Mouse (Mus musculus): ENCODE results near the gene Gdf9. TPM values are rescaled to one million over a fixed set of nuclear protein-coding genes. Genes with fewer than 3 reads are reported as not detected.
A peak's percentile ranks its signal among the peaks of the same experiment; 100 is the strongest.

Gdf9 gene
- polyA plus RNA-seq, 1 experiment: not detected

DNA sequence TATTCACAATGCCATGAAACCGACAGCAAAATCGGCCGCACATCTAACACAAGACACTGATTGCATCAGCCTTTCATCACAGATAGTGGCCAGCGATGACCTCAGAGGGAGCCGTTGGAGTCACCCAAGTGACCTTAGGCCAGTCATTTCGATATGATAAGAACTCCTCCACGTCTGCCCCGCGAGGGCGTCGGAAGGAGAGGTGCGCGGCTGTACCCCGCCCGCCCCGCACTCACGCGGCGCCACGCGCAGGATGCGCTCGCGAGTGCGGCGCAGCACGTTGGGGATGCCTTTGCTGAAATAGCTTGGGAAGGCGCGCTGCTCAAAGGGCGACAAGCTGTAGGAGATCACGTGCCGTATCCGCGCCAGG is 538 bp upstream of the Gdf9 start:
- H3K4me1 ChIP-seq (ENCODE audit: control insufficient read depth, insufficient read depth, insufficient read length, low read length): peaks cover 4% of the 10 kb centered on the region
- peak overlapping the region; percentile 85 for H3K4me3 ChIP-seq (ENCODE audit: insufficient read depth, low read depth, low read length)
- peak overlapping the region; percentile 96 for H3K27ac ChIP-seq (replicated peaks; ENCODE audit: low read depth, low read length)

DNA sequence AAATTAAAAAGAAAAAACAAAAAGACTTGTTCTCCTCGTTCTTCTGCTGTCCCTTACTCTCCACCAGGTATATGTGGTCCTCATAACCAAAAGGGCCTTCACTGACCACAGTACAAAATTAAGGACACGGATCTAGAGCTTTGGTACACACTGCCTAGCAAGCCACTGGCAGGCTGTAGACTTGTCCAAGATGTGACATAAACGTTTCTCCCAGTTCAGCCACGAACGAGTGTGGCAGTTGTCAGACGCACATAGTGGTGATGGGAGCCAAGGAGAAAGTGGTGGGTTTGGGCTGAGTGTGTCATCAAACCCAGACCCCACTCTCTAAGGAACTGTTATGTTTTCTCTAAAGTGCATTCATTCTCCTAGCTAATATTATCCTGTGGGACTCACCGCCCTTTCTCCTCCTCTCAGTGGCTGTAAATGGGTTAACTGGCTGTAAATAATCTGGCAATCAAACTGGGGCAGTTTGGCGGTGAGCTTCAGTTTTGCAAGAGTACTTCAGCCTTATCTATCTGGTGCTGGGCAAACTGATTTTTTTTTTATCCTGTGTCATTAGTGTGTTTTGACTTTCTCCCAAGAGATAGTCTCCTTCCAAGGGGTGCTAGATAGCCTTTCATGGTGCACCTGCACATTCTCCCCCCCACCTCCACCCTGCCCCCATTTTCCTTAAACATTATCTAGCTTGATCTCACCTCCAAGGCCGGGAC is 679 bp downstream of the Gdf9 start:
- peak overlapping the region; percentile 56 for H3K4me3 ChIP-seq (ENCODE audit: insufficient read depth, low read depth, low read length)
- H3K4me1 ChIP-seq (ENCODE audit: control insufficient read depth, insufficient read depth, insufficient read length, low read length): peaks cover 3% of the 10 kb centered on the region
- peak overlapping the region; percentile 70 for H3K27ac ChIP-seq (replicated peaks; ENCODE audit: low read depth, low read length)

DNA sequence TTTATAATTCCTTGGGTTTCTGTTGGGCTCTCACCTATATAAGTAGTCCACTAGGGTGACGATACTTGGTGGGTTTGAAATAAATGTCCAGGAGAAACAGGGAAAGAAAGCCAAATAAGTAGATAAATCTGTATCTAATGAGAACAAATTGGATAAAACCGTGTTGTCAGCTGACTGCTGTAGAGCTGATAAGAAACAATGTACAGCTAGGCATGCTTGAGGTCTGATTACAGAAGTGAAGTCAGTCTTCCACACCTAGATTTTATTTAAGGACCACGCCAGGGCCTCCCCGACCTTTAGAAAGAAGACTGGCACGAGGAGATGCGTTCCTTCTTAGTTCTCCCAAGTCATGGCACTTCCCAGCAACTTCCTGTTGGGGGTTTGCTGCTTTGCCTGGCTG is 2.2 kb downstream of the Gdf9 start:
- Histone ChIP-seq H3K4me1 (ENCODE audit: control insufficient read depth, insufficient read depth, insufficient read length, low read length) (peaks cover 3% of the 10 kb centered on the region), H3K27ac (replicated peaks; ENCODE audit: low read depth, low read length) (no peak overlapping the region), H3K4me3 (ENCODE audit: insufficient read depth, low read depth, low read length) (no peak overlapping the region)

DNA sequence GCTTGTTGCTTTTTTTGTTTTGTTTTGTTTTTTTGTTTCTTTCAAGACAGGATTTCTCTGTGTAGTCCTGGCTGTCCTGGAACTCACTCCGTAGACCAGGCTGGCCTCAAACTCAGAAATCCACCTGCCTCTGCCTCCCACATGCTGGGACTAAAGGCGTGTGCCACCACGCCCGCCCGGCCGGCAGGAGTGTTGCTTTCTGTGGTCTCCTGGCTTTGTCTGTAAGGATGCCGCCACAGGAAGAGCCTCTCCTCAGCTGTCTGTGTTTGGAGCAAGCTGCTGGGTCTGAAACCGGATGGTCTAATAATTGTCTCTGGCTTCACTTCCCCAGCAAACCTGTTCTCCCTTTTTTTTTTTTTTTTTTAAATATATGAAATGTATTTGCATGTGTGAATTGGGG is 4.7 kb downstream of the Gdf9 start:
- no peaks in the 10 kb centered on the region for H3K4me1 ChIP-seq (ENCODE audit: control insufficient read depth, insufficient read depth, insufficient read length, low read length)
- H3K4me3 ChIP-seq (ENCODE audit: insufficient read depth, low read depth, low read length): no peak overlapping the region
- no peak overlapping the region for H3K27ac ChIP-seq (replicated peaks; ENCODE audit: low read depth, low read length)

DNA sequence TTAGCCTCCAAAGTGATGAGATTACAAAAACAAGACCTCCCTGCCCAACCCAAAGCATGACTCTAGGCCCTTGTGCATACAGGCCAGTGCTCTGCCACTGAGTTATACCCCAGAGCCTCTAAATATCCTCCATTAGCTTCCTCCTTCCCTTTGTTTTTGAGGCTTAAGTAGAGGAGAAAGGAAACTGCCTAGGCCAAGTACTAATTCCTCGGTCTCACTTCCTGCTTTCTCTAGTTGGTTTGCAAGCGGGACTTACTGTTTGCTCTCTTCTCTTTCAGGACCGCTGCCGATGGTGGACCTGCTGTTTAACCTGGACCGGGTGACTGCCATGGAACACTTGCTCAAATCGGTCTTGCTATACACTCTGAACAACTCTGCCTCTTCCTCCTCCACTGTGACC is 5.5 kb downstream of the Gdf9 start:
- no peak overlapping the region for H3K4me3 ChIP-seq (ENCODE audit: insufficient read depth, low read depth, low read length)
- no peak overlapping the region; the same call in 1 of the 2 replicates for H3K27ac ChIP-seq (replicated peaks; ENCODE audit: low read depth, low read length)
- H3K4me1 ChIP-seq (ENCODE audit: control insufficient read depth, insufficient read depth, insufficient read length, low read length): no peaks in the 10 kb centered on the region

DNA sequence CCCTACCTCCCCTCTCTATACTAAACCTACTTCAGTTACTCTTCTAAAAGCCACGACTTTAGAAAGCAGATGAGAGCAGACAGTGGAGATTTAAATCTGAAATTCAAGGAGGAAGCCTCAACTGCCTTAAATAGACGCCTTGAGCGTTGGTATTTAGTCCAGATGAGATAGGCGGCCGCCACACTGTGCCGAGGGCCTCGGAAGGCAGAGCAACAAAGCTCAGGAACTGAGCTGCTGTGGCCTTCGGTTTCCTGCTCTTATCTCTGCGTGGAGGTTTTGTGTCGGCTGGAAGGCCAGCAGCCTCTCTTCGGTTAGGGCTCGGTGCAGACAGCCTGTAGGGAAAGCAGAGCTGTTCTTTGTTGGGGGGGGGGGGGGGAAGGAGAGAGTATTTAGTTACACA is 11.1 kb downstream of the Gdf9 start:
- Histone ChIP-seq H3K4me1 (ENCODE audit: control insufficient read depth, insufficient read depth, insufficient read length, low read length) (no peaks in the 10 kb centered on the region), H3K4me3 (ENCODE audit: insufficient read depth, low read depth, low read length) (no peak overlapping the region), H3K27ac (replicated peaks; ENCODE audit: low read depth, low read length) (no peak overlapping the region)

DNA sequence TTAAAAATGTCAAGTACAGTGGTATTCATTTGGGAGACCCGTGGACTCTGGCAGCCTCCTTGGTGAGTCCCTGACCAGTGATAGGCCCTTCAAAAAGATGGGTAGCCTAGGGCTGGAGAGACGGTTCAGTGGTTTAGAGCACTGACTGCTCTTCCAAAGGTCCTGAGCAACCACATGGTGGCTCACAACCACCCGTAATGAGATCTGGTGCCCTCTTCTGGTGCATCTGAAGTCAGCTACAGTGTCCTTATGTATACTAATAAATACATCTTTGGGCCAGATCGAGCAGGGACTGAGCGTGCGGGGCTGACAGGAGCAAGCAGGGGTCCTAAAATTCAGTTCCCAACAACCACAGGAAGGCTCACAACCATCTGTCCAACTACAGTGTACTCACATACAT is 13.0 kb downstream of the Gdf9 start:
- H3K4me3 ChIP-seq (ENCODE audit: insufficient read depth, low read depth, low read length): no peak overlapping the region
- no peaks in the 10 kb centered on the region for H3K4me1 ChIP-seq (ENCODE audit: control insufficient read depth, insufficient read depth, insufficient read length, low read length)

DNA sequence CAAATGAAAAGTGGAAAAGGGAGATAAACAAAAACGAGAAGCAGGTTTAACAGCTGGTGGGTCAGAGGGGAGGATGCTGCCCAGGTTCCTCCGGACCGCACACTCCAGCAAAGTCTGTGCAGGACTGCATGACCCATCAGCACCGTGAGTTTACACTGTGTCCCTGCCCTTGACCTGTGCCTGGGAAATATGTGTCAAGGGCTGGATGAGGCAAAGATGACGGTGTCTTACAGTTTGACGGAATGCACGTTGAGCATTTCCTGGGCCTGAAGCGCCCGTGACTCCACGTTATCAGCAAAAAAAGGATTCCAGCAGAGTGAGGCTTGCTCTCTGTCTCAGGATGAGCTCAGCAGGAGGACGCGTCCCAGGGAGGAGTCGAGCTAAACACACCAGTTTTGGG is 14.7 kb downstream of the Gdf9 start:
- H3K4me1 ChIP-seq (ENCODE audit: control insufficient read depth, insufficient read depth, insufficient read length, low read length): no peaks in the 10 kb centered on the region; the same call in none of the 2 replicates
- no peak overlapping the region for H3K27ac ChIP-seq (replicated peaks; ENCODE audit: low read depth, low read length)
- no peak overlapping the region for H3K4me3 ChIP-seq (ENCODE audit: insufficient read depth, low read depth, low read length)

More for the DNA sequence above, 13.0 kb downstream of the Gdf9 start:
- no peak overlapping the region for H3K27ac ChIP-seq (replicated peaks; ENCODE audit: low read depth, low read length)

DNA sequence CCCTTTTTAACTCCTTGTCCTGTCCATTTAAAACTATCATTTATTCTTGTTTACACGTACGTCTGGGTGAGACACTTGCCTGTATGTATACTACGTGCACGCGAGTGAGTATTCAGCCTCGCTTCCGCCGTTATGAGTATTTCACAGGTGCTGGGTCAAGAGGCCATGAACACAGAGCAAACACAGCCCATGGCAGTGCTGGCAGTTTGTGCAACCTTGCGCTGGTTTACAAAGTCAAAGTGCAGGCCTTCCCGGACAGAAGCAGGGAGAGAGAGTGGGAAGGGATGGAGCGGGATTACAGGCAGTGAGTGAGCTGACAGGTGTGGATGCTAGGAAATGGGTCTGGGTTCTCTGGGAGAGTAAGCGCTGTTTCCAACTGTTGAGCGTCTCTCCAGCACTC is 15.4 kb downstream of the Gdf9 start:
- Histone ChIP-seq H3K4me3 (ENCODE audit: insufficient read depth, low read depth, low read length) (no peak overlapping the region), H3K27ac (replicated peaks; ENCODE audit: low read depth, low read length) (no peak overlapping the region), H3K4me1 (ENCODE audit: control insufficient read depth, insufficient read depth, insufficient read length, low read length) (no peaks in the 10 kb centered on the region; the same call in none of the 2 replicates)

DNA sequence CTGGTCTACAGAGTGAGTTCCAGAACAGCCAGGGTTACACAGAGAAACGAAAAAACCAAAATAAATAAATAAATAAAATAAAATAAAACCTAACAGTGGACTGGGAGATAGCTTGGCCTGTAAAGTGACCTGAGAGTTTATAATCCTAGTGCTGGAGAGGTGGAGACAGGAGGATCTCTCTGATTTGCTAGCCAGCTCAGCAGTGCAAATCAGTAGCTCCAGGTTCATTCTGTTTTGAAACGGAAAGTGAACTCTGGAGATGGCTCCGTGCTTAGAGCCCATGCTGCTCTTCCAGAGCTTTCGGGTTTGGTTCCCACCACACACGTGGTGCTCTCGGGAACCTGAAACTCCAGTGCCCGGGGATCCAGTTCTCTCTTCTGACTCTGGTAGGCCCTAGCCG is 17.2 kb downstream of the Gdf9 start:
- Histone ChIP-seq H3K27ac (replicated peaks; ENCODE audit: low read depth, low read length) (no peak overlapping the region), H3K4me3 (ENCODE audit: insufficient read depth, low read depth, low read length) (no peak overlapping the region), H3K4me1 (ENCODE audit: control insufficient read depth, insufficient read depth, insufficient read length, low read length) (no peaks in the 10 kb centered on the region; the same call in none of the 2 replicates)

DNA sequence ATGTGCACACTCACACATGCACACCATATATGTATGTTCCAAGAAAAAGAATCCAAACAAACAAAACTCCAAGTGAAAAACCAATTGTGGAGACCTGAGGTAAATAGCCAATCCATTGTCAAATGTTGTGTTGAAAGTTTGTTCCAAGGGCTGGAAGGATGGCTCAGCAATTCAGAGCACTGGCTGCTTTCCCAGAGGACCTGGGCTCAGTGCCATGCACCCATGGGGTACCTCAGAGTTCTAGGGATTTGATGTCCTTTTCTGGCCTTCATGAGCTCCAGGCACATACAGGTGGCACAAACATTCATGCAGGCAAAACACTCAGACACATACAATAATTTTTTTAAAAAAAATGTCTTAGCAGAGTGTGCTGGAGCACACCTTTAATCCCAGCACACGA is 17.7 kb downstream of the Gdf9 start:
- no peak overlapping the region for H3K27ac ChIP-seq (replicated peaks; ENCODE audit: low read depth, low read length)
- no peaks in the 10 kb centered on the region; the same call in none of the 2 replicates for H3K4me1 ChIP-seq (ENCODE audit: control insufficient read depth, insufficient read depth, insufficient read length, low read length)
- no peak overlapping the region for H3K4me3 ChIP-seq (ENCODE audit: insufficient read depth, low read depth, low read length)

DNA sequence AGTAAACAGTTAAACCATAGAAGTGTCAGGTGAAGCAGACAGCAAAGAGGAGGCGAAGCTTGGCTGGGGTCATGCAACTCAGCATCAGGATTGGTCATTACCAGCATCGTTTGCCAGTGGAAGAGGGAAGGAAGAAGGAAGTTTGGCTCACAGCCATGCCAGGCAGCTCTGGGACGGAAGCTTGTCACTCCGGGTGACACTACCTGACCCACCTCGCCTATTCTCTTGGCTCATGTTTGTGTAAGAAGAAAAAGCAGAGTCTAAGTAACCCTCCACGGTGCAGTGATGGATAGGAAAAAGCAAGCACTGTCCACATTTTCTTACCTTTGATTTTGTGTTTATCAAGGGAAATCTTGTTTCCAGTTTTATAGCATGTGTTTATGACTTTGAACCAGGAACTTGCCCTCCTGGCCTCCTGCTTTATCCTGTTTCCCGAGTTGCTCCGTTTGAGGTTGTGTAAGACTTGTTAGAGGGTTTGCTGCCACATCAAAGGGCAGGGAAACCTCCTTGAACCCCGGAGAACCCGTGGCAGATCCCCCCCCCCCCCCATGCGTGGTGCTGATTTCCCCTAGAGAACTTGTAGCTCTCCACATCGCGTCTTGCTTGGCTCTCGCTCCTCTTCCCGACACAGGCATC is 19.4 kb downstream of the Gdf9 start:
- no peak overlapping the region for H3K27ac ChIP-seq (replicated peaks; ENCODE audit: low read depth, low read length)
- H3K4me1 ChIP-seq (ENCODE audit: control insufficient read depth, insufficient read depth, insufficient read length, low read length): no peaks in the 10 kb centered on the region; the same call in none of the 2 replicates

DNA sequence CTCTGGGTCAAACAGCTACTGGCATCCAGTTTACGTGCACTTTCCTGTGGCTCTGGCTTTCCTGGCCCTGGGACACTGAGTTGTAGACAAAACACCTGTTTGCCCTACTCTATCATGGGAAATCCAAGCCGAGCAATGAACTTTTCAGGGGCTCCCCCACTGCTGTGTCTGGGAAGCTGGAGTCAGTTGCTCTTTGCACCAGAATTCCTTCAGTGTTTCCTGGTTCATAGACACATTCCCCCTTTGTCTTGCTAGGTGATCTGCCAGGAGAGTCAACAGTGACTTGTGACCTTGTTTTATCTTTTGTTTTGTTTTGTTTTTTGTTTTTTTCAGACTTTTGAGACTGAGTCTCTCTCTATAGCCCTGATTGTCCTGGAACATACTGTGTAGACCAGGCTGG is 20.5 kb downstream of the Gdf9 start:
- Histone ChIP-seq H3K4me1 (ENCODE audit: control insufficient read depth, insufficient read depth, insufficient read length, low read length) (no peaks in the 10 kb centered on the region; the same call in none of the 2 replicates), H3K27ac (replicated peaks; ENCODE audit: low read depth, low read length) (no peak overlapping the region), H3K4me3 (ENCODE audit: insufficient read depth, low read depth, low read length) (no peak overlapping the region)

More for the DNA sequence above, 19.4 kb downstream of the Gdf9 start:
- no peak overlapping the region for H3K4me3 ChIP-seq (ENCODE audit: insufficient read depth, low read depth, low read length)

DNA sequence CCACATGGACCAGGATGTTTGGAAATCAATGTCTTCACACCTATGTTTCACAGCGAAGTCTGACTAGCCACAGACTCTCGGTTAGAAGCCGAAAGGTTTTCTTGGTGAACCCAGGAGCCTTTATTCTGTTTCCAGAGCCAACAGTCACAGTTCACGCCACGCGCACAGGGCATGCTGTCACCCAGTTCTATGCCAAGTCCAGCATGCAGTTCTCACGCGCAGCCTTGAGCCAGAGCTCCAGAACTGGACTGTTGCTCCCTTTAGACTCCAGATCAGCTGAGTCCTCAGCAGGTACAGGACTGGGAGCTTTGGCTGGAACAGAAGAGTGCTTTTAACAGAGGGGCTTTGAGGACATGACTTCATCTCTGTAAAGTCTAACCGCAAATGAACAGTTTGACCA is 21.6 kb downstream of the Gdf9 start:
- Histone ChIP-seq H3K4me1 (ENCODE audit: control insufficient read depth, insufficient read depth, insufficient read length, low read length) (no peaks in the 10 kb centered on the region; the same call in none of the 2 replicates), H3K4me3 (ENCODE audit: insufficient read depth, low read depth, low read length) (no peak overlapping the region), H3K27ac (replicated peaks; ENCODE audit: low read depth, low read length) (no peak overlapping the region)

DNA sequence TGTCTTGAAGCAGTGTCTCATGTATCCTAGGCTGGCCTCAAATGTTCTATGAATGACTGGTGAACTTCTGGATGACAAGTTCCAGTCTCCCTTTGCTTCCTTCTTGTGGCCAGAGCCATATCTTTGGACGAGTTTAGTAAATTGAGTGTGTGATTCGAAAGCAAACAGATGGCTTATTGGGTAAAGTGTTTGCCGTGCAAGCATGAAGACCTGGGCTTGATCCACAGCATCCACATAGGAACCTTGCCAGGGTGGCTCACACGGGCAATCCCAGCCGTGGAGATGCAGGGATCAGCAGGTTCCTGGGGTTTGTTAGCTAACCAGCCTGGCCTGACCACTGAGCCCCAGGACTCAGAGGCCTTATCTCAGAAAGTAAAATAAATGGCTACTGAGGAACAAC is 22.2 kb downstream of the Gdf9 start:
- Histone ChIP-seq H3K27ac (replicated peaks; ENCODE audit: low read depth, low read length) (no peak overlapping the region), H3K4me1 (ENCODE audit: control insufficient read depth, insufficient read depth, insufficient read length, low read length) (no peaks in the 10 kb centered on the region; the same call in none of the 2 replicates), H3K4me3 (ENCODE audit: insufficient read depth, low read depth, low read length) (no peak overlapping the region)
